Mouse (Mus musculus) ES-Bruce4 (cell line): ENCODE measurements around the gene Rnf152. TPM values are rescaled to one million over a fixed set of nuclear protein-coding genes. Genes with fewer than 3 reads are reported as not detected.

Experiments
- H3K27ac ChIP-seq: 2 replicates; pipeline ENCODE4 v1.5.1; 2012; ENCODE audit warnings: low read length, inconsistent platforms; ENCODE audit not compliant: insufficient read depth
- H3K27me3 ChIP-seq: 2 replicates; pipeline ENCODE4 v1.6.1; 2012; ENCODE audit warnings: mild to moderate bottlenecking, low read length, inconsistent platforms; ENCODE audit not compliant: control insufficient read depth, poor library complexity, insufficient read depth, severe bottlenecking
- H3K36me3 ChIP-seq: 2 replicates; pipeline ENCODE4 v1.6.1; 2012; ENCODE audit warnings: inconsistent platforms, mild to moderate bottlenecking, low read length, moderate library complexity; ENCODE audit not compliant: control insufficient read depth, poor library complexity, insufficient read depth, severe bottlenecking
- H3K4me1 ChIP-seq: one replicate; pipeline ENCODE4 v1.8.1; 2011; ENCODE audit warnings: low read length; ENCODE audit not compliant: control insufficient read depth, insufficient read depth
- H3K4me3 ChIP-seq: 2 replicates; pipeline ENCODE4 v1.5.1; 2011; ENCODE audit warnings: low read depth, mild to moderate bottlenecking, low read length
- H3K9ac ChIP-seq: 2 replicates; pipeline ENCODE4 v1.6.1; 2012; ENCODE audit warnings: low read depth, mild to moderate bottlenecking, inconsistent platforms; ENCODE audit not compliant: poor library complexity, severe bottlenecking
- H3K9me3 ChIP-seq: replicated peaks from 2 replicates; pipeline ENCODE4 v1.6.1; 2012; ENCODE audit warnings: mild to moderate bottlenecking, low read length, inconsistent platforms; ENCODE audit not compliant: control insufficient read depth, poor library complexity, insufficient read depth, severe bottlenecking
- CTCF ChIP-seq: IDR thresholded peaks from one replicate; pipeline ENCODE4 v1.8.1; 2011; ENCODE audit warnings: low read depth, low read length
- EP300 ChIP-seq: IDR thresholded peaks from 2 replicates; pipeline ENCODE4 v1.6.1; 2011; ENCODE audit warnings: low read depth, low read length; ENCODE audit not compliant: insufficient read depth
- POLR2A ChIP-seq: IDR thresholded peaks from one replicate; pipeline ENCODE4 v1.8.1; 2011; ENCODE audit warnings: low read length; ENCODE audit not compliant: insufficient read depth
- polyA plus RNA-seq: library from polyadenylated mRNA; stranded (reverse); fragments of >200 nt; gene quantifications from 2 replicates; pipeline ENCODE4 v1.2.4, GENCODE M21; 2011; ENCODE audit warnings: low read depth; ENCODE audit not compliant: missing spikeins, insufficient read depth, insufficient read length

Rnf152 gene
- polyA plus RNA-seq, 1 experiment: 0.60 TPM

- no peaks in the 10 kb centered on the region for H3K4me1 ChIP-seq
- TF ChIP-seq CTCF (no peak), POLR2A (no peak), EP300 (no peak)
- no peaks in the 10 kb centered on the region for H3K9me3 ChIP-seq
- H3K9ac ChIP-seq: no peak overlapping the region
- no peak overlapping the region for H3K4me3 ChIP-seq
- no peaks in the 10 kb centered on the region; the same call in 1 of the 2 replicates for H3K27me3 ChIP-seq
- no peaks in the 10 kb centered on the region for H3K36me3 ChIP-seq
- H3K27ac ChIP-seq: no peak overlapping the region
Observed at GRCm38 (mm10) chr1:105358896-105359295, 2.4 kb upstream of the Rnf152 start.

- H3K27ac ChIP-seq: no peak overlapping the region
- no peaks in the 10 kb centered on the region for H3K9me3 ChIP-seq
- no peak for TF ChIP-seq POLR2A
- no peak for TF ChIP-seq CTCF
- no peak for TF ChIP-seq EP300
- H3K36me3 ChIP-seq: no peaks in the 10 kb centered on the region
- H3K9ac ChIP-seq: peak overlapping the region; percentile 43
- H3K4me1 ChIP-seq: no peaks in the 10 kb centered on the region
- H3K27me3 ChIP-seq: no peaks in the 10 kb centered on the region; the same call in 1 of the 2 replicates
- peak overlapping the region; percentile 93 for H3K4me3 ChIP-seq
Observed at GRCm38 (mm10) chr1:105355910-105356290, 610 bp downstream of the Rnf152 start.

DNA sequence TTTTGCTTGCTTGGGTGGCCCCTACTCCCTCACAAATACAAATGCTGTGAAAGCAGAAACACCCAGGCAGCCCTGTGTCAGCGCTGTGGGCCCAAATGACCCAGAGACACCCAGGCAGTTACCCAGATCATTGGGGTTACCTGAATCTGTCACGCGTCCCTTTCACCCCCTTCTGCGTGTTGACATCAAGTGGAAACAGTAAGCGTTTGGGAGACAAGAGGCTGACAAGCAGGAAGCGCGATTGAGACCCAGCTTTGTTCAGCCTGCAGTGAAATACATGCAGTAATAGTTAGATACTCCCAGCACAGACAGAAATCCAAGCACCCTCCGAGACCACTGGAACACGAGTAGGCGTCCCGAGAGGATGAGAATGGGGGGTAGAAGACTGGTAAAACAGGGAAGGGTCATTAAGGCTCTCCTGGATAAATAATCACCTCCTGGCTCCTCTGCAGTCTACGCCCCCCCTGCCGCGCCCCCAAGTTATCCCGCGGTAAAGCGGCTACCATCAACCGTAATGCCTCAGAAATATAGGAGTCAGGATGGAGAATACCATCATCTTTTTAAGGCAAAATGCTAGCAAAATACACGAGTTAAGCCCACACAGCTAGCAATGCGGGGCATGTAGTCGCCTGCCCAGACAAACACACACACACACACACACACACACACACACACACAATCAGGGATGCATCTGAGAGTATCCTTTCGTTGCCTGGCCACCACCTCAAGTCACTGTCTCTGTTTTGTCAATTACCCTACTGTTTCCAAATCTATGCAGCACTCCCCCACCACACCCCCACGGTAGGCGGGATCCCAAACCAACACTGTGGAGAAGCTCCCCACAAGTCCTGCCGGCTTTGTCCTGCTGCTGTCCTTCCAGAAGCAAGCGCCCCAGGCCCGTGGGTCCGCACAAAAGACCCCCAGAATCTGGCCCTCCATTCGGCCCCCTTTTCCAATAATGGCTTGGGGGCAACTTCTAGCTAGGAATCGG, 1.3 kb downstream of the Rnf152 start:
- Histone ChIP-seq H3K27ac (no peak overlapping the region), H3K4me3 (peak overlapping the region; percentile 93), H3K4me1 (no peaks in the 10 kb centered on the region), H3K9me3 (no peaks in the 10 kb centered on the region), H3K9ac (peak overlapping the region; percentile 43), H3K36me3 (no peaks in the 10 kb centered on the region), H3K27me3 (no peaks in the 10 kb centered on the region; the same call in 1 of the 2 replicates)
- TF ChIP-seq POLR2A (no peak), EP300 (no peak), CTCF (no peak)

DNA sequence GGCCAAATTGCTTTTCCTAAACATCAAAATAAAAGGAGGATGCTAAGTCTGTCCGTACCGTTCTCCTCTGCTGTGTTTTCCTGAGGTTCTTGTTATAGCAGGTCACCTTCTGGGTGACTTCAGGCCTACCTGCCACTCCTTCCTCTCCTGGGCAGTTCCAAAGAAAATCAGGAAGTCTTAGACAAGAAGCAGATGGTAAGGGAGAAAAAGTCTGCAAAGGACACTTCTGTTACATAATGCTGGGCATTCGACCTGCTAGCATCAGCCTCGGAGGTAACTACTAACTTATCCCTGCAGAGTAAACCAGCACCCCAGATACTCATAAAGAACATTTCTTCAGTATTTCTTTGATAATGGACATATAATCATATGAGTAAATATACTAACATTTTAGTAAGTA, 4.7 kb downstream of the Rnf152 start:
- H3K9ac ChIP-seq: no peak overlapping the region
- H3K27me3 ChIP-seq: no peaks in the 10 kb centered on the region; the same call in none of the 2 replicates
- H3K4me1 ChIP-seq: no peaks in the 10 kb centered on the region
- H3K27ac ChIP-seq: no peak overlapping the region
- no peaks in the 10 kb centered on the region for H3K36me3 ChIP-seq
- H3K4me3 ChIP-seq: no peak overlapping the region
- TF ChIP-seq CTCF (no peak), EP300 (no peak), POLR2A (no peak)
- no peaks in the 10 kb centered on the region for H3K9me3 ChIP-seq

GRCm38 (mm10) chr1:105342305-105342704, 14.2 kb downstream of the Rnf152 start:
- Histone ChIP-seq H3K36me3 (no peaks in the 10 kb centered on the region), H3K9me3 (no peaks in the 10 kb centered on the region), H3K4me3 (no peak overlapping the region), H3K4me1 (no peaks in the 10 kb centered on the region), H3K27me3 (no peaks in the 10 kb centered on the region), H3K27ac (no peak overlapping the region), H3K9ac (no peak overlapping the region)
- TF ChIP-seq POLR2A (no peak), CTCF (no peak), EP300 (no peak)

DNA sequence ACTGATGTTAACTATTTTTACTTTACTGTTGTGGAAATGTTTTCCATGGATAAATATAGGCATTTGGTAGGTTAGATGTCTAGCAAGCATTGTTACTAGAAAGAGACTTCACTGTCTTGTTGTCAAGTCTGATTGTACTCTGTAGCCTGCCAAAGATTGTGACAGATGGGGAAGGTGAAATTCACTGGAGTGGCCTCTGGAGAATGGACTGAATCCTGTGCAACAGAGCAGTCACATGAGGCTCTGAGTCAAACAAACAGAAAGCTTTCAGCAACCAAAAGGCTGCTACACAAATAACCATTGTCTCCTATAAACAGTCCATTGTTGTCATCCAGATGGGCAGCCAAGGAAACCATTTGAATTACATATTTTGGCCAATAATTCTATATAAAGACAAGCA, 15.6 kb downstream of the Rnf152 start:
- no peaks in the 10 kb centered on the region for H3K27me3 ChIP-seq
- no peaks in the 10 kb centered on the region for H3K4me1 ChIP-seq

More for the DNA sequence above, 15.6 kb downstream of the Rnf152 start:
- Histone ChIP-seq H3K9me3 (no peaks in the 10 kb centered on the region), H3K4me3 (no peak overlapping the region), H3K27ac (no peak overlapping the region), H3K36me3 (no peaks in the 10 kb centered on the region), H3K9ac (no peak overlapping the region)
- no peak for TF ChIP-seq EP300
- TF ChIP-seq CTCF: no peak
- no peak for TF ChIP-seq POLR2A
